Mouse (Mus musculus) E14TG2a.4 (cell line): ENCODE results near the gene Usp13.

Experiments
- CTCF ChIP-seq: conservative IDR thresholded peaks from 2 replicates; pipeline ENCODE4 v1.5.1; 2014; ENCODE audit warnings: low read length
- NANOG ChIP-seq: IDR thresholded peaks from 2 replicates; pipeline ENCODE4 v1.6.1; 2014; ENCODE audit warnings: borderline replicate concordance, low read length, mixed read lengths
- POU5F1 ChIP-seq: IDR thresholded peaks from 2 replicates; pipeline ENCODE4 v1.6.1; 2014; ENCODE audit warnings: low read length, borderline replicate concordance

DNA sequence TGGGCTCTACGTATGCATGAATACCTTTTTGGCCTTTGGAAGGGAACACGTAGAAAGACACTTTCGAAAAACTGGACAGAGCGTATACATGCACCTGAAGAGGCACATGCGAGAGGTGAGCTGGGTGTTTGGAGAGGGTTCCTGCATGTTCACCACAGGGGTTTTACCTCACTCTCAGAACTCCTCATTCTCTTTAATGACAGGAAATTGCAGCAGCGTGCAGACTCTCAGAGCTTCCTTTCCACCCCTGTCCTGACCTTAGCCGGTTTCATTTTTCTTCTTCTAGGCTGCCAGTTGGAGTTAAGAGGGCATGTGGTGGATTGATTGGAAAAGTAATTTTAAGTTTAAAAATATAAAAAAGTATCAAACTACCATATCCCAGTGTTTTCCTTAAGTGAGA is 20.5 kb downstream of the Usp13 start:
- TF ChIP-seq CTCF (no peak), POU5F1 (no peak), NANOG (peak; percentile 53; the same call in 1 of the 2 replicates)
